Mouse (Mus musculus) intestine, embryonic 14.5 days (tissue): ENCODE data around the gene Aoc3. TPM values are rescaled to one million over a fixed set of nuclear protein-coding genes. Genes with fewer than 3 reads are reported as not detected.

Experiments
- ATAC-seq: fragments of 200-750 bp; cut with Nextera tagmentation; replicated peaks from 2 replicates; pipeline ENCODE4 v1.8.0; 2017; ENCODE audit warnings: low read depth, moderate number of reproducible peaks, moderate TSS enrichment, moderate library complexity; ENCODE audit not compliant: low FRiP score, low TSS enrichment
- DNase-seq: peaks from one replicate; pipeline ENCODE4 v3.0.0-alpha.2; 2018; ENCODE audit warnings: low spot score
- H3K27ac ChIP-seq: fragments of 300-500 bp; sonication (generic); 2 replicates; pipeline ENCODE4 v1.5.1; 2014; ENCODE audit warnings: low read depth, mild to moderate bottlenecking, control low read depth
- H3K27me3 ChIP-seq: fragments of 300-500 bp; sonication (generic); replicated peaks from 2 replicates; pipeline ENCODE4 v1.6.1; 2014; ENCODE audit warnings: low read length, control low read depth; ENCODE audit not compliant: control insufficient read depth, insufficient read depth
- H3K36me3 ChIP-seq: fragments of 300-500 bp; sonication (generic); 2 replicates; pipeline ENCODE4 v1.6.1; 2014; ENCODE audit warnings: low read length, control low read depth; ENCODE audit not compliant: control insufficient read depth, insufficient read depth
- H3K4me1 ChIP-seq: fragments of 300-500 bp; sonication (generic); replicated peaks from 2 replicates; pipeline ENCODE4 v1.6.1; 2014; ENCODE audit warnings: low read length, control low read depth, mixed read lengths; ENCODE audit not compliant: control insufficient read depth, insufficient read depth
- H3K4me2 ChIP-seq: fragments of 300-500 bp; sonication (generic); 2 replicates; pipeline ENCODE4 v1.6.1; 2014; ENCODE audit warnings: low read length
- H3K4me3 ChIP-seq: fragments of 300-500 bp; sonication (generic); 2 replicates; pipeline ENCODE4 v1.5.1; 2014; ENCODE audit warnings: low read depth, low read length, control low read depth, mixed read lengths
- H3K9ac ChIP-seq: fragments of 300-500 bp; sonication (generic); 2 replicates; pipeline ENCODE4 v1.6.1; 2014; ENCODE audit warnings: mild to moderate bottlenecking, low read length
- H3K9me3 ChIP-seq: fragments of 300-500 bp; sonication (generic); 2 replicates; pipeline ENCODE4 v1.6.1; 2016; ENCODE audit warnings: low read length, control low read depth; ENCODE audit not compliant: control insufficient read depth
- WGBS: fragments of 180-500 bp; shearing (Covaris S2); extraction: QIAGEN DNeasy Blood & Tissue Kit; methylation state at CpG from one replicate; pipeline ENCODE4 v1.1.7; 2014; 5-methylcytosine and 5-hydroxymethylcytosine counted together
- polyA plus RNA-seq: library from polyadenylated mRNA; unstranded; fragments of >200 nt; fragmentation: Nextera tagmentation; extraction: Ambion mirVana; gene quantifications from 2 replicates; pipeline ENCODE4 v1.2.1, GENCODE M21; 2014

Aoc3 gene
- polyA plus RNA-seq, 1 experiment from 2014 or later: 1.9 TPM

DNA sequence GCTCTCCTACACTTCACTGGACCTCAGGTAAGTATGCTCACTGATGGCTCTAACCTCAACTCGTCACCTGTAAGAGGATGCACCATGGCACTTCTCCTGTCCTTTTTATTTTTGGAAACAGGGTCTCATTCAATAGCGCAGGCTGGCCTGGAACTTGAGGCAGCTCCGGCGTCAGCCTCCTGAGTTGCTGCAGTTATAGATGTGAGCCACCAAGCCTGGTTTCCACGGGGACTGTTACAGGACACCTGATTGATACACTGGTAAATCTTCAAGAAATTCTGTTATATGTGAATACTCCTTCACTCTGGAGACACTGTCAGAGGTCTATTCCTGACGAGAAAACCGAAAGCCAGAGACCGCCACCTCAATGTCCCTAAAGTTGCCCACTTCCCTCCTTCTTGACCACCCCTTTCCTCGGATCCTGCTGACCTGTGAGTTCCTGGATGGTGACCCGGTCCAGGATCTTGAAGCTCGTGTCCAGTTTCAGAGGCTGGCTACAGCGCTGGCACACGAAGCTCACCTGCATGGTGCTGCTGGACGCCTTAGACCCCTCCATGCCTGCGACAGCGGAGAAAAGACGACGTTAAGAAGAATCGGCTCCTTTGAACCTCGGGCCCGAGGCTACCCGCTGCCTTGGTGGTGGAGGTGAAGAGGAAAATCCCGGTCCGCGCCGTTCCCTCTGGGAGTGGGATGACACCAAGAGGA is 29.0 kb upstream of the Aoc3 start:
- ATAC-seq (peak; percentile 48; the same call in 1 of the 2 replicates), DNase-seq (no peak)
- WGBS: 12% methylated on average over 26 of the region's 26 CpGs
- Histone ChIP-seq H3K4me1 (peaks cover 10% of the 10 kb centered on the region), H3K4me3 (peak overlapping the region; percentile 96), H3K4me2 (peak overlapping the region; percentile 99), H3K36me3 (peaks cover 22% of the 10 kb centered on the region), H3K27me3 (no peaks in the 10 kb centered on the region), H3K9ac (peak overlapping the region; percentile 82), H3K27ac (peak overlapping the region; percentile 43), H3K9me3 (no peaks in the 10 kb centered on the region)

GRCm38 (mm10) chr11:101302004-101302798 is 28.2 kb upstream of the Aoc3 start, which contains the start of gene Becn1:
Becn1 (minus strand) TSS chr11:101302286.
- H3K27ac ChIP-seq: peak within 1 kb of the TSS; percentile 43
- H3K4me1 ChIP-seq: peaks cover 10% of the 10 kb centered on the region
- peak within 1 kb of the TSS; percentile 96 for H3K4me3 ChIP-seq
- ATAC-seq (peak; percentile 96), DNase-seq (peak; percentile 99)
- H3K27me3 ChIP-seq: no peaks in the 10 kb centered on the region
- 6% methylated on average over 39 of the region's 39 CpGs for WGBS
- H3K9me3 ChIP-seq: no peaks in the 10 kb centered on the region
- H3K36me3 ChIP-seq: peaks cover 16% of the 10 kb centered on the region
- peak within 1 kb of the TSS; percentile 82 for H3K9ac ChIP-seq
- peak within 1 kb of the TSS; percentile 99 for H3K4me2 ChIP-seq

GRCm38 (mm10) chr11:101307744-101308143 is 22.7 kb upstream of the Aoc3 start:
- ATAC-seq: 0 out of 2 replicates have a peak, but pooled peaks have one; percentile 64

GRCm38 (mm10) chr11:101311083-101311482 is 19.3 kb upstream of the Aoc3 start:
- no peak for DNase-seq
- no peaks in the 10 kb centered on the region for H3K9me3 ChIP-seq
- WGBS: 83% methylated on average over 3 of the region's 3 CpGs

More at GRCm38 (mm10) chr11:101307744-101308143, 22.7 kb upstream of the Aoc3 start:
- H3K27me3 ChIP-seq: no peaks in the 10 kb centered on the region
- H3K36me3 ChIP-seq: no peaks in the 10 kb centered on the region
- DNase-seq: no peak
- WGBS: 25% methylated on average over 5 of the region's 5 CpGs
- H3K27ac ChIP-seq: no peak overlapping the region
- H3K4me2 ChIP-seq: no peak overlapping the region
- H3K9ac ChIP-seq: no peak overlapping the region
- H3K9me3 ChIP-seq: no peaks in the 10 kb centered on the region
- H3K4me1 ChIP-seq: no peaks in the 10 kb centered on the region
- H3K4me3 ChIP-seq: no peak overlapping the region

DNA sequence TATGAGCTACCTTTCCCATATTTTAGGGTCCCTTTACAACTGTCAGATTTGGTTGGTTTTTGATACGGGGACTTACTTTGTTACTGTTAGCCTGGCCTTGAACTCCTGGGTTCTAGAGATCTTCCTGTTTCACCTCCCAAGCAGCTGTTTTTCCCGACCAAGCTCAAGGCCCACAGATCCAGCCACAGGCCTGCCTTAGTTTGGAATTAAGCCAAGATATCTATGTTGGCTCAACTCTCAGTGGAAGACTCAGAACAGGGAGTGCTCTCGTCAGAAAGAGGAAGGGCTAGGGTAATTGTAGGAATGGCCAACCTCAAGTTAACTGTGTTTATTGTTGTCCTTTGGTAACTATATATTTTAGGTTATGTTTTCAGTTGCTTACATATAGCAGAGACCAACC is 18.3 kb upstream of the Aoc3 start:
- Histone ChIP-seq H3K27ac (no peak overlapping the region), H3K36me3 (no peaks in the 10 kb centered on the region), H3K9me3 (no peaks in the 10 kb centered on the region), H3K4me1 (peaks cover 3% of the 10 kb centered on the region; the same call in 1 of the 2 replicates), H3K4me2 (no peak overlapping the region), H3K27me3 (no peaks in the 10 kb centered on the region), H3K9ac (no peak overlapping the region), H3K4me3 (no peak overlapping the region)
- DNase-seq (no peak), ATAC-seq (no peak)
- 65% methylated on average over 3 of the region's 3 CpGs for WGBS

More at GRCm38 (mm10) chr11:101311083-101311482, 19.3 kb upstream of the Aoc3 start:
- H3K36me3 ChIP-seq: no peaks in the 10 kb centered on the region
- H3K9ac ChIP-seq: no peak overlapping the region
- H3K4me3 ChIP-seq: no peak overlapping the region
- no peak overlapping the region for H3K27ac ChIP-seq
- H3K27me3 ChIP-seq: no peaks in the 10 kb centered on the region
- H3K4me2 ChIP-seq: no peak overlapping the region
- H3K4me1 ChIP-seq: no peaks in the 10 kb centered on the region
- no peak for ATAC-seq

- Histone ChIP-seq H3K36me3 (peaks cover 16% of the 10 kb centered on the region), H3K4me1 (peaks cover 6% of the 10 kb centered on the region; the same call in 1 of the 2 replicates), H3K4me2 (no peak overlapping the region), H3K27me3 (no peaks in the 10 kb centered on the region), H3K27ac (no peak overlapping the region), H3K4me3 (no peak overlapping the region), H3K9me3 (no peaks in the 10 kb centered on the region), H3K9ac (no peak overlapping the region)
- ATAC-seq: no peak
- DNase-seq: no peak
- 93% methylated on average over 1 of the region's 1 CpGs for WGBS
Measured at GRCm38 (mm10) chr11:101314567-101314966, 15.8 kb upstream of the Aoc3 start.

DNA sequence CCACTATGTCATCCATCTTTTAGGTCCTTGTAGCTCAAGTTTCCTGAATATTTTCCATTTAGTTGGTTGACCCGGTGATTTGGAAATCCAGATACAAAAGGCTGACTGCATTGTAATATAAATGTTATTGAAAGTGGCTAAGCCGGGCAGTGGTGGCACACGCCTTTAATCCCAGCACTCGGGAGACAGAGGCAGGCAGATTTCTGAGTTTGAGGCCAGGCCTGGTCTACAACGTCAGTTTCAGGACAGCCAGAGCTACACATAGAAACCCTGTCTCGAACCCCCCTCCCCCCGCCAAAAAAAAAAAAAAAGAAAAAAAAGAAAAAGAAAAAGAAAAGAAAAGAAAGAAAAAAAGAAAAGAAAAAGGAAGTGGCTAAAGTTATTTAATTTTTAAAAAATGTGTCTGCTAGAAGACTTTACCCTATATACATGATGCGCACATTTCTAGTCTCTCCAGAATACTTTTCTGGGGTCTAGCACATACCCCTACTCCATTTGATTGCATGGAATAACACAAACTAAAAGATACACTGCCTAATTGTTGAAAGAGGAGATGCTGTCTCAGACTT is 15.2 kb upstream of the Aoc3 start:
- H3K9me3 ChIP-seq: no peaks in the 10 kb centered on the region
- peak overlapping the region; percentile 92 for H3K4me2 ChIP-seq
- H3K27me3 ChIP-seq: no peaks in the 10 kb centered on the region
- peaks cover 6% of the 10 kb centered on the region; the same call in 1 of the 2 replicates for H3K4me1 ChIP-seq
- WGBS: 78% methylated on average over 8 of the region's 8 CpGs
- H3K9ac ChIP-seq: peak overlapping the region; percentile 87
- peak overlapping the region; percentile 96 for H3K4me3 ChIP-seq
- H3K36me3 ChIP-seq: peaks cover 22% of the 10 kb centered on the region
- H3K27ac ChIP-seq: peak overlapping the region; percentile 85
- DNase-seq (no peak), ATAC-seq (0 out of 2 replicates have a peak, but pooled peaks have one; percentile 6)

- Histone ChIP-seq H3K27ac (peak within 1 kb of the TSS; percentile 85), H3K9ac (peak within 1 kb of the TSS; percentile 87), H3K36me3 (peaks cover 30% of the 10 kb centered on the region), H3K4me3 (peak within 1 kb of the TSS; percentile 96), H3K4me1 (peaks cover 6% of the 10 kb centered on the region; the same call in 1 of the 2 replicates), H3K9me3 (no peaks in the 10 kb centered on the region), H3K4me2 (peak within 1 kb of the TSS; percentile 92), H3K27me3 (no peaks in the 10 kb centered on the region)
- peak; percentile 98 for DNase-seq
- WGBS: 0% methylated on average over 50 of the region's 62 CpGs
- peak; percentile 92 for ATAC-seq
Measured at GRCm38 (mm10) chr11:101315665-101316500, 14.5 kb upstream of the Aoc3 start, which contains the start of gene Psme3. Psme3 (plus strand) TSS chr11:101316213.
